Mouse (Mus musculus) MEL (cell line): Measurements from ENCODE around the gene Gpc5. TPM values are rescaled to one million over a fixed set of nuclear protein-coding genes. Genes with fewer than 3 reads are reported as not detected.

Experiments
- DNase-seq: peaks from one replicate; pipeline ENCODE4 v3.0.0; 2011; ENCODE audit warnings: low read depth, low spot score
- H3K27ac ChIP-seq: 2 replicates; pipeline ENCODE4 v1.5.1; 2012; ENCODE audit warnings: low read depth, mild to moderate bottlenecking, control low read depth, low read length, moderate library complexity; ENCODE audit not compliant: control insufficient read depth
- H3K27me3 ChIP-seq, 2 experiments: fragments of 150-350 bp in 1 of 2; sonication (generic) in 1 of 2; 2 replicates each; pipeline ENCODE4 v1.6.1; 2012; ENCODE audit warnings: low read length in 2 of 2, mild to moderate bottlenecking in 2 of 2, improper control_type of control experiment in 1 of 2, moderate library complexity in 1 of 2; ENCODE audit not compliant: insufficient read depth in 2 of 2, control insufficient read depth in 1 of 2
- H3K36me3 ChIP-seq, 2 experiments: 2 replicates each; pipeline ENCODE4 v1.6.1; 2012 to 2014; ENCODE audit warnings: low read length in 2 of 2, improper control_type of control experiment in 1 of 2, inconsistent platforms in 1 of 2, mild to moderate bottlenecking in 1 of 2; ENCODE audit not compliant: insufficient read depth in 2 of 2, control insufficient read depth in 1 of 2
- H3K4me1 ChIP-seq, 2 experiments: fragments of 150-350 bp in 1 of 2; sonication (generic) in 1 of 2; 2 replicates each; pipeline ENCODE4 v1.6.1; 2012; ENCODE audit warnings: low read length in 2 of 2, improper control_type of control experiment in 1 of 2, mild to moderate bottlenecking in 1 of 2; ENCODE audit not compliant: insufficient read depth in 2 of 2, control insufficient read depth in 1 of 2
- H3K4me3 ChIP-seq, 2 experiments: fragments of 150-350 bp in 1 of 2; sonication (generic) in 1 of 2; 2 replicates each; pipeline ENCODE4 v1.5.1; 2012; ENCODE audit warnings: low read depth in 2 of 2, low read length in 2 of 2, mild to moderate bottlenecking in 2 of 2, moderate library complexity in 2 of 2, control low read depth in 1 of 2, improper control_type of control experiment in 1 of 2; ENCODE audit not compliant: control insufficient read depth in 1 of 2, insufficient read depth in 1 of 2
- H3K79me2 ChIP-seq: 2 replicates; pipeline ENCODE4 v1.6.1; 2012; ENCODE audit warnings: mild to moderate bottlenecking, low read length, moderate library complexity; ENCODE audit not compliant: control insufficient read depth, poor library complexity, insufficient read depth
- H3K9ac ChIP-seq: 2 replicates; pipeline ENCODE4 v1.6.1; 2012; ENCODE audit warnings: low read depth, mild to moderate bottlenecking, control low read depth, low read length, moderate library complexity; ENCODE audit not compliant: control insufficient read depth, poor library complexity, severe bottlenecking
- H3K9me3 ChIP-seq: fragments of 150-350 bp; sonication (generic); replicated peaks from 2 replicates; pipeline ENCODE4 v1.6.1; 2012; ENCODE audit warnings: mild to moderate bottlenecking, low read length, improper control_type of control experiment, moderate library complexity; ENCODE audit not compliant: insufficient read depth
- BHLHE40 ChIP-seq: IDR thresholded peaks from 2 replicates; pipeline ENCODE4 v1.6.1; 2012; ENCODE audit warnings: low read depth, mild to moderate bottlenecking, inconsistent platforms, low read length, improper control_type of control experiment, borderline replicate concordance
- CHD1 ChIP-seq: IDR thresholded peaks from 2 replicates; pipeline ENCODE4 v1.6.1; 2012; ENCODE audit warnings: low read depth, mild to moderate bottlenecking, inconsistent platforms, low read length, improper control_type of control experiment
- CHD2 ChIP-seq: IDR thresholded peaks from 2 replicates; pipeline ENCODE4 v1.6.1; 2011; ENCODE audit warnings: low read length, improper control_type of control experiment
- CTCF ChIP-seq, 3 experiments: IDR thresholded peaks in 2 of 3; conservative IDR thresholded peaks in 1 of 3; 2 replicates each; pipeline ENCODE4 v1.5.1; 2011 to 2012; ENCODE audit warnings: low read length in 3 of 3, low read depth in 2 of 3, mild to moderate bottlenecking in 2 of 3, improper control_type of control experiment in 1 of 3, inconsistent platforms in 1 of 3, mixed read lengths in 1 of 3, moderate library complexity in 1 of 3; ENCODE audit not compliant: control insufficient read depth in 1 of 3, insufficient read depth in 1 of 3, poor library complexity in 1 of 3, severe bottlenecking in 1 of 3
- E2F4 ChIP-seq: IDR thresholded peaks from 2 replicates; pipeline ENCODE4 v1.6.1; 2011; ENCODE audit warnings: low read depth, low read length, improper control_type of control experiment, borderline replicate concordance
- ELF1 ChIP-seq: IDR thresholded peaks from 2 replicates; pipeline ENCODE4 v1.6.1; 2014; ENCODE audit warnings: low read depth, mild to moderate bottlenecking, inconsistent platforms, low read length, improper control_type of control experiment, moderate library complexity
- EP300 ChIP-seq, 2 experiments: IDR thresholded peaks; 2 replicates each; pipeline ENCODE4 v1.6.1; 2011; ENCODE audit warnings: improper control_type of control experiment in 2 of 2, low read length in 2 of 2, low read depth in 1 of 2, mild to moderate bottlenecking in 1 of 2
- ETS1 ChIP-seq: IDR thresholded peaks from 2 replicates; pipeline ENCODE4 v1.6.1; 2012; ENCODE audit warnings: low read depth, mild to moderate bottlenecking, inconsistent platforms, low read length, improper control_type of control experiment, moderate library complexity
- GABPA ChIP-seq: IDR thresholded peaks from 2 replicates; pipeline ENCODE4 v1.6.1; 2012; ENCODE audit warnings: low read depth, mild to moderate bottlenecking, inconsistent platforms, low read length, improper control_type of control experiment, moderate library complexity
- GATA1 ChIP-seq: IDR thresholded peaks from 2 replicates; pipeline ENCODE4 v1.6.1; 2011; ENCODE audit warnings: low read depth, low read length, improper control_type of control experiment
- HCFC1 ChIP-seq: IDR thresholded peaks from 2 replicates; pipeline ENCODE4 v1.6.1; 2012; ENCODE audit warnings: low read depth, mild to moderate bottlenecking, inconsistent platforms, low read length, improper control_type of control experiment, moderate library complexity
- JUND ChIP-seq: IDR thresholded peaks from 2 replicates; pipeline ENCODE4 v1.6.1; 2011; ENCODE audit warnings: low read depth, mild to moderate bottlenecking, improper control_type of control experiment, low read length
- KAT2A ChIP-seq: conservative IDR thresholded peaks from 2 replicates; pipeline ENCODE4 v1.6.1; 2012; ENCODE audit warnings: low read depth, low read length, improper control_type of control experiment, inconsistent platforms
- MAFK ChIP-seq: IDR thresholded peaks from 2 replicates; pipeline ENCODE4 v1.6.1; 2011; ENCODE audit warnings: low read depth, mild to moderate bottlenecking, low read length, improper control_type of control experiment, borderline replicate concordance
- MAX ChIP-seq: IDR thresholded peaks from 2 replicates; pipeline ENCODE4 v1.6.1; 2011; ENCODE audit warnings: low read length, improper control_type of control experiment
- MAZ ChIP-seq: IDR thresholded peaks from 2 replicates; pipeline ENCODE4 v1.6.1; 2012; ENCODE audit warnings: low read depth, mild to moderate bottlenecking, inconsistent platforms, low read length, improper control_type of control experiment
- MEF2A ChIP-seq: IDR thresholded peaks from 2 replicates; pipeline ENCODE4 v1.6.1; 2014; ENCODE audit warnings: low read depth, mild to moderate bottlenecking, inconsistent platforms, low read length, improper control_type of control experiment; ENCODE audit not compliant: poor library complexity, insufficient replicate concordance, severe bottlenecking; ENCODE audit errors: extremely low read depth
- MXI1 ChIP-seq: IDR thresholded peaks from 2 replicates; pipeline ENCODE4 v1.6.1; 2011; ENCODE audit warnings: mild to moderate bottlenecking, low read depth, low read length, improper control_type of control experiment
- MYB ChIP-seq: IDR thresholded peaks from 2 replicates; pipeline ENCODE4 v1.6.1; 2011; ENCODE audit warnings: mild to moderate bottlenecking, low read depth, low read length, improper control_type of control experiment
- NELFE ChIP-seq: IDR thresholded peaks from 2 replicates; pipeline ENCODE4 v1.6.1; 2011; ENCODE audit warnings: low read depth, low read length, improper control_type of control experiment
- NRF1 ChIP-seq: IDR thresholded peaks from 2 replicates; pipeline ENCODE4 v1.6.1; 2014; ENCODE audit warnings: low read depth, mild to moderate bottlenecking, inconsistent platforms, low read length, improper control_type of control experiment, moderate library complexity; ENCODE audit not compliant: poor library complexity, insufficient read depth, severe bottlenecking
- POLR2AphosphoS2 ChIP-seq: IDR thresholded peaks from 2 replicates; pipeline ENCODE4 v1.6.1; 2011; ENCODE audit warnings: low read length, improper control_type of control experiment
- POLR2AphosphoS5 ChIP-seq: IDR thresholded peaks from 2 replicates; pipeline ENCODE4 v1.6.1; 2012; ENCODE audit warnings: low read depth, borderline replicate concordance, mild to moderate bottlenecking, inconsistent platforms, low read length, moderate library complexity, mixed read lengths
- RAD21 ChIP-seq: IDR thresholded peaks from 2 replicates; pipeline ENCODE4 v1.6.1; 2011; ENCODE audit warnings: mild to moderate bottlenecking, low read depth, low read length, improper control_type of control experiment
- RCOR1 ChIP-seq: IDR thresholded peaks from 2 replicates; pipeline ENCODE4 v1.6.1; 2012; ENCODE audit warnings: low read depth, mild to moderate bottlenecking, inconsistent platforms, low read length, improper control_type of control experiment
- SIN3A ChIP-seq: IDR thresholded peaks from 2 replicates; pipeline ENCODE4 v1.6.1; 2012; ENCODE audit warnings: low read length, improper control_type of control experiment, inconsistent platforms
- SMC3 ChIP-seq: IDR thresholded peaks from 2 replicates; pipeline ENCODE4 v1.6.1; 2011; ENCODE audit warnings: low read depth, low read length, improper control_type of control experiment
- TAL1 ChIP-seq: IDR thresholded peaks from 2 replicates; pipeline ENCODE4 v1.6.1; 2012; ENCODE audit warnings: mild to moderate bottlenecking, inconsistent platforms, low read length, moderate library complexity, mixed read lengths
- TBP ChIP-seq: IDR thresholded peaks from 2 replicates; pipeline ENCODE4 v1.8.0; 2011; ENCODE audit warnings: low read depth, low read length, improper control_type of control experiment
- TCF12 ChIP-seq: IDR thresholded peaks from 2 replicates; pipeline ENCODE4 v1.6.1; 2014; ENCODE audit warnings: low read depth, mild to moderate bottlenecking, inconsistent platforms, low read length, improper control_type of control experiment, moderate library complexity
- UBTF ChIP-seq: IDR thresholded peaks from 2 replicates; pipeline ENCODE4 v1.6.1; 2012; ENCODE audit warnings: low read depth, mild to moderate bottlenecking, inconsistent platforms, low read length, improper control_type of control experiment, moderate library complexity, borderline replicate concordance; ENCODE audit not compliant: insufficient read depth
- USF1 ChIP-seq: IDR thresholded peaks from 2 replicates; pipeline ENCODE4 v1.6.1; 2014; ENCODE audit warnings: low read depth, mild to moderate bottlenecking, inconsistent platforms, low read length, improper control_type of control experiment, moderate library complexity
- USF2 ChIP-seq, 2 experiments: IDR thresholded peaks; 2 replicates each; pipeline ENCODE4 v1.6.1; 2011 to 2012; ENCODE audit warnings: improper control_type of control experiment in 2 of 2, low read length in 2 of 2, borderline replicate concordance in 1 of 2, inconsistent platforms in 1 of 2, low read depth in 1 of 2, mild to moderate bottlenecking in 1 of 2; ENCODE audit not compliant: insufficient read depth in 1 of 2
- ZC3H11A ChIP-seq: IDR thresholded peaks from 2 replicates; pipeline ENCODE4 v1.6.1; 2012; ENCODE audit warnings: low read depth, mild to moderate bottlenecking, inconsistent platforms, low read length, improper control_type of control experiment
- ZKSCAN1 ChIP-seq: IDR thresholded peaks from 2 replicates; pipeline ENCODE4 v1.6.1; 2012; ENCODE audit warnings: low read depth, mild to moderate bottlenecking, inconsistent platforms, low read length, improper control_type of control experiment, moderate library complexity
- ZMIZ1 ChIP-seq: IDR thresholded peaks from 2 replicates; pipeline ENCODE4 v1.6.1; 2012; ENCODE audit warnings: low read depth, mild to moderate bottlenecking, inconsistent platforms, low read length, improper control_type of control experiment, moderate library complexity
- ZNF384 ChIP-seq: IDR thresholded peaks from 2 replicates; pipeline ENCODE4 v1.6.1; 2012; ENCODE audit warnings: low read depth, mild to moderate bottlenecking, inconsistent platforms, low read length, improper control_type of control experiment
- polyA plus RNA-seq, 2 experiments: library from polyadenylated mRNA; stranded (reverse) in 1 of 2; unstranded in 1 of 2; fragments of >175 nt in 1 of 2; fragments of >200 nt in 1 of 2; gene quantifications; 2 replicates each; pipeline versions ENCODE4 v1.2.1 to v1.2.4; 2012; ENCODE audit warnings: low replicate concordance in 2 of 2, low read depth in 1 of 2; ENCODE audit not compliant: insufficient read length in 2 of 2, insufficient read depth in 1 of 2, missing spikeins in 1 of 2
- total RNA-seq: library from RNA; depleted of rRNA; stranded (reverse); fragments of 300-350 nt; gene quantifications from 2 replicates; pipeline ENCODE4 v1.2.3, GENCODE M21; 2012

Gpc5 gene
- total and polyA plus RNA-seq, 3 experiments = not detected

DNA sequence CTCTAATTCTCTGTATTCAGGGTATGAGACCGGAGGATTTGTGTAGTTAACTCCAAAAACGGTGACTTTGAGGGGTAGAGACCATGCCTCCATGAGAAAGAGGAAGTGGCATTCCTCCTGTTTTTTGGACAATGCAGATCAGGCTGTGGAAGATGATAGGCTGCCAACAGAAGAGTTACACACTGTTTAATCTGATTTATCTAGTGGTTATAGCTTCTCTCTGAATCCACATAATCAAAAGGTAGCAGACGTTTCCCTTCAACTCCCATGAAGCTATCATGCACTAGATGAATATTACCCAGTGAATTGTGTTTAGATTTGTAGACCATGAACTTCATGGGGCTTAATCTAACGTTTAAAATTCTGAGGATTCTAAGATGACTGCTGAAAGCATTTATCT, 522.1 kb downstream of the Gpc5 start:
- Histone ChIP-seq H3K9me3 (no peaks in the 10 kb centered on the region), H3K4me3 (no peak overlapping the region), H3K27ac (no peak overlapping the region), H3K9ac (no peak overlapping the region), H3K27me3 (no peaks in the 10 kb centered on the region), H3K4me1 (no peaks in the 10 kb centered on the region; a peak in 1 of 4 replicates), H3K79me2 (no peaks in the 10 kb centered on the region), H3K36me3 (peaks cover 0 to 10% of the 10 kb centered on the region in 2 experiments; a peak in 2 of 4 replicates)
- DNase-seq = peak; percentile 65
- TF ChIP-seq POLR2AphosphoS5 (no peak), BHLHE40 (no peak), USF1 (no peak), UBTF (no peak), NRF1 (no peak), CHD2 (no peak), JUND (no peak), SIN3A (no peak), MAFK (no peak), RCOR1 (peak; percentile 83), MEF2A (no peak), TAL1 (peak; percentile 43), ZKSCAN1 (no peak), POLR2AphosphoS2 (no peak), GABPA (no peak), TBP (no peak), NELFE (no peak), USF2 (IDR thresholded peaks at IDR 0.05; ENCODE audit: borderline replicate concordance in 1 of 2, insufficient read depth in 1 of 2, low read depth in 1 of 2, low read length in 2 of 2) (no peak), HCFC1 (no peak), RAD21 (no peak), KAT2A (no peak), E2F4 (no peak), MYB (peak; percentile 25; the same call in 1 of the 2 replicates), CTCF (IDR thresholded peaks at IDR 0.05 in 2 of 3, conservative IDR thresholded peaks at IDR 0.05 in 1 of 3; ENCODE audit: control insufficient read depth in 1 of 3, insufficient read depth in 1 of 3, low read depth in 2 of 3, low read length in 3 of 3, poor library complexity in 1 of 3, severe bottlenecking in 1 of 3) (no peak), ZC3H11A (no peak), SMC3 (no peak), ZMIZ1 (no peak), CHD1 (no peak), ELF1 (no peak), GATA1 (peak; percentile 57), MAX (no peak), MXI1 (no peak), TCF12 (peak; percentile 84), ZNF384 (no peak), ETS1 (0 out of 2 replicates have a peak, but pooled peaks have one; percentile 29), MAZ (no peak), EP300 (IDR thresholded peaks at IDR 0.05; ENCODE audit: low read depth in 1 of 2, low read length in 2 of 2) (peak; percentile 87 to 88)
